Mouse (Mus musculus) E14TG2a.4 (cell line): ENCODE results near the gene Gm20388.

ENCODE experiments used
- CTCF ChIP-seq: conservative IDR thresholded peaks from 2 replicates; pipeline ENCODE4 v1.5.1; 2014; ENCODE audit warnings: low read length
- POU5F1 ChIP-seq: IDR thresholded peaks from 2 replicates; pipeline ENCODE4 v1.6.1; 2014; ENCODE audit warnings: low read length, borderline replicate concordance

DNA sequence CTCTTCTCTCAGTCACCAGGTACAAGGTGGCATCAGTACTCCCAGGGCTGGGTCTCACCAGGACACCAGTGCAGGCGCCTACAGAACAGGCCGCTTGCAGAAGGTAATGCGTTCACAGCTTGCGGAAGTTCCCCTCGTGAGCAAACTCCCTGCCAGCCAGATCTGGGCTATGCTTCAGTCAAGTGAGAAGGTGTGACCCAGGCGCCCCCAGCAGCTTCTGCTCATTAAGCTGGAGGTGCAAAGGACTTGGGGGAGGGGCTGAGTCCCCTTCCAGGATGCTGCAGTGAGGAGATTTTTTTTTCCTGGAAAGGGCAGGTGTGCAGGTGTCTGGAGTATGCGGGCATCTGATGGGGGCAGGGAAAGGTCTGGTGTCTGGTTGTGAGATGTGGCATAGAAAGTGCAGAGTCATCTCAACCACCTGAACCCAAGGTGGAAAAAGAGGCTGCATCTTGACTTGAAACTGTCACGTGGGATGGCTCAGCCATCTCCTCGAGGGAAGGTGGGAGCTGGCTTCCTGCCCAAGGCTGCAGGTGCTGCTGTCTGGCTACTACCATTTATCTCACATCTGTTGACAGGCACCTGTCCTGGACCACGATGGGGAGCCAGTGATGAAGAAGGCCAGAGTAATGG, 2861.9 kb downstream of the Gm20388 start:
- no peak for TF ChIP-seq CTCF
- TF ChIP-seq POU5F1, result no peak
